Mouse (Mus musculus) spleen, embryonic (tissue): ENCODE results near the gene Stil.

ENCODE experiments used
- CTCF ChIA-PET: fragments of 350-600 bp; sonication (Branson Sonifier 250); formaldehyde crosslinking; loops from one replicate; lab custom pipeline; 2022; lab: Charles Lee

Stil gene

GRCm38 (mm10) chr4:115047750-115048149 lies 47.8 kb downstream of the Stil start:
- CTCF ChIA-PET: interaction anchor here (0.6 kb wide), 1 partner anchor 609 kb away, joined by 3 read pairs; no protein-coding TSS in a partner anchor

- CTCF ChIA-PET: no interaction called here
These were observed 48.2 kb downstream of the Stil start for GRCm38 (mm10) chr4:115048190-115048589.

- CTCF ChIA-PET: no interaction called here
These were observed 51.3 kb downstream of the Stil start for GRCm38 (mm10) chr4:115051245-115051644.

GRCm38 (mm10) chr4:115052343-115053005 lies 52.5 kb downstream of the Stil start:
- CTCF ChIA-PET: interaction anchor here (0.5 kb wide), 1 partner anchor 143 kb away, joined by 3 read pairs; no protein-coding TSS in a partner anchor

- CTCF ChIA-PET: no interaction called here
These were observed 55.1 kb downstream of the Stil start for GRCm38 (mm10) chr4:115055044-115055443.

DNA sequence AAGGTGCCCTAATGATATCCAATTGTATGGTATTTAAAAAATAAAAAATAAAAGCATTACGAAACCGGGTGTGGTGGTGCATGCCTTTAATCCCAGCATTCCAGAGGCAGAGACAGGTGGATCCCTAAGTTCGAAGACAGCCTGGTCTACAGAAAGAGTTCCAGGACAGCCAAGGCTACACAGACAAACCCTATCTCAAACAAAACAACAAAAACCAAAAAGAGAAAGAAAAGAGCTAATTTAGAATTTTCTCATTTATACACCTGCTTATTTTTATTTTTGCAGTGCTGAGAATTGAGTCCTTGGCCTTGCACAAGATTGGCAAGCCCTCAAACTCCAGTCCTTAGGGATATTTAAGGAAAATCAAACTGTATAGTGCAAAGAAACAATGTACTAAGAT lies 55.7 kb downstream of the Stil start:
- CTCF ChIA-PET: no interaction called here

DNA sequence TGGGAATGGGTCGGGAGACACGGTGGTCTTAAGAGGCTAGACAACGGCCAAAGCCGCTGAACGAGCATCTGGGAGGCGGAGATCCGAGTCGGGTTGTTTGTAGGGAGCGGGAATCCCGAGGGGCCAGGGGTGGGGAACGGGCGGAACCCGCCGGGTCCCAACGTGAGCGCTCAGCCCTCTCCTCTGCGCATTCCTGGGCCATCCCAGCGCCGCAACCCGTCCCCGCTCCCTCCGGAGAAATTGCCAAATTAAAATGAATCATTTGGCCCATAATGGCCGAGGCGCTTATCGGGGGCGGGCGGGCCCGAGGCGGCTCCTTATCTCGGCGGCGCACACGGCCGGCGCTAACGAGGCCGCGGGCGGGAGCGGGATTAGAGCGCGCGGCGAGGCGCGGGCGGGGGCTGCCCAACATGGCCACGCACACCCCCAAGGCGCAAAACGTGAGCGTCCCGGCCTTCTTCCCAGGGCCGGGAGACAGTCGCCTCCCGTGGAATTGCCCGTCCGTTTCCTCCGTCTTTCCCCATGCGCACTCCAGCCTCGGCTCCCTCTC lies 56.5 kb downstream of the Stil start, which contains the start of gene Tal1:
Tal1 (plus strand) TSS at position 56 of the 550 bp plus-strand sequence.
- CTCF ChIA-PET: no interaction called here

DNA sequence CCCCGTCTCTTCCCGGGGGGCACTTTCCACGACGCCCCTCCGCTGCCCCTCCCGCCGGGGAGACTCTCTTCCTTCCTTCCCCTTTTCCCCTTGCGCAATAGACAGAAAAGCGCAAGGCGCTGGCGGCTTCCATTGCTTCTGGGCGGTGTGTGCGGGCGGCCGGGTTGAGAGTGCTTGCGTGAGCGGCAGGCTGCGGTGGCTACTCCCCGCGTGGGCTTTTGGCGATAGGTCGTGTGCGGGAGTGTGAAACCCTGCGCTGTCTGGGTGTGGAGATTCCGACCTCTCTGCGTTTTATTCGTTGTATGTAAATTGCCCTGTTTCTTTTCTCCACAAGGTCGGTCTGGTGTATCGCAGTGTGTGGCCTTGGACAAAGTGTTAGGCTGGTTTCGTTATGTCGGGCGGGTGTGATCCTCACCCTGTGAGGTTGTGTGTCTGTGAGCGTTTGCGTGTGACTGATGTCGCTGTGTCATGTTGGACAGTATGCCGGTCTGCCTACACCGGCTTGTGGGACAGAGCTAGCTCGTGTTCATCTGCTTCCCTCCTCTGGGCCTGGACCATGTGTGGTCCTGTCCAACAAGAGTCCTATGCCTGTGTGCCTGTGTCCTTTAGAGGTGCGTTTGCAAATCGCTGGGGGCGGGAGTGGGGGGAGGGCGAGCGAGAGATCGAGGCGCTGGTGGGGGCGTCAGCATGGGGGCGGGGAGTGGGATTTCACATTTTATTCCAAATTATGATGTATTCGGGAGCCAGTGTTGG lies 57.1 kb downstream of the Stil start:
- CTCF ChIA-PET: no interaction called here

DNA sequence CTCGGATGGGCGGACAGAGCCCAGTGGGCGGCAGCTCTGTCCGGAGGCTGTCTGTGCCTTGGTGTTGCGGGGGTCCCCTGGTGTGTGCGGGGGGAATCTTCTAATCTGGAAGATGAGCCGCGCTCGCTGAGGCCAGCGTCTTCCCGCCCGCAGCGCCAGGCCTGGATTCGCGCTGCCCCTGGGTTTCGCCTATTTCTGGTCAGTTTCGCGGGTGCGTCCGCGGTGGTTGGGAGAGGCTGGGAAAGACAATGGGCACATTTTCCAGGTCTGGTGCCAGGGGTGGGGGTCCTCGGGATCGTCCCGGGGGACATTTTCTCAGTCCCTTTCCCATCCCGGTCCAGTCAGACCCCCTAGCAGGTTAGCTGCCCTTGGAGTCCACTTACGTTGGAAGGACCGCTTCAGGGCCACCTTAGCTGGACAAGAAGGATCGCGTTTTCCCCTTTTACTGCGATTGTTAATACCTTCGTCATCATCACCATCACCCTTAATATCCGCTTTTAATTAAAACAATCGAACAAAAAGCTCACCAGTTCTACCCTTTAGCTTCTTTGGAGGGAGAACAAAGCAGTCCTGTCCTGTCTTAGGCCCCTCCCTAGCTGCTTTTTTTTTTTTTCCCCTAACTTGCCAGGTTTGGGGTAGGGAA lies 57.8 kb downstream of the Stil start:
- CTCF ChIA-PET: no interaction called here

DNA sequence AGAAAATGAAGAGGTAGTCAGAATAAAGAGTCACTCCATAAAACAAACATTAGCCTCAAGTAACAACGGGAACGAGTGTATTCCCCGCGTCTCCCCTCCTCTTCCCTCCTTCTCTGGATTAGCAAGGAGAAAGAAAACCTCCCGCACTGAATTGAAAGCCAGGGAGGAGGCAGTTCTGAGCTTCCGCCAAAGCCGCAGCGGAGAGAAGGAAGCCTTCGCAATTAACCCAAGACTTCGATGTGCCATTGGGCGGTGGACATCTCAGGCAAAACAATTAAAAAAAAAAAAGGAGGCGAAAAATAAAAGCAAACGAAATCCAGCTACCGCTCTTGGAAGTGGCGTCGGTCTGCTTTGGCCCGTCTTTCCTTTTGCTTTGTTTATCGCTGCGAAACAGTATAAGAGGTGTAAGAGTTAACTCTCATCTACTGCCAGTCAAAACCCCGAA lies 58.4 kb downstream of the Stil start:
- CTCF ChIA-PET: no interaction called here

GRCm38 (mm10) chr4:115058871-115059590 lies 59.1 kb downstream of the Stil start:
- CTCF ChIA-PET: interaction anchor here (0.6 kb wide), 1 partner anchor 334 kb away, joined by 3 read pairs; no protein-coding TSS in a partner anchor

GRCm38 (mm10) chr4:115059871-115060270 lies 59.9 kb downstream of the Stil start:
- CTCF ChIA-PET: interaction anchor here (0.6 kb wide), 2 partner anchors 42 to 333 kb away, joined by 3 to 6 read pairs; no protein-coding TSS in a partner anchor

DNA sequence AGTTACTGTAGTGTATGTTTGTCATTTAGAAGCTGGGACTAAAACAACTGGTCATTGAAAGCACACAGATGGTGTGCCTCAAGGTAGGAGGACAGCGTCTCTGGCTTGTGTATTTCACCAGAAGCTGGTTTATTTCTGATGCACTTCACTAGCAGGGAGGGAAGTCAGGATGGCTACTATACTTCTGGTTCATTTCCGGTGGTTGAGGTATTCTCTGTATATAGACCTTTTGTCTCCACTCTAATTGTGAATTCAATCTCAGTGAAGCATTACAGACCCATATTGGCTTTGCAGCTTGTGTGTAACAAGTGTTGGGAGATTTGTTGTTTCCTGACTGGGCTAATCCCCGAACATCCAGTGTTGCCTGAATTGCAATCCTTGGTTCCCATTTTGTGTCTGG lies 60.8 kb downstream of the Stil start:
- CTCF ChIA-PET: no interaction called here

- CTCF ChIA-PET: no interaction called here
These were observed 62.5 kb downstream of the Stil start for GRCm38 (mm10) chr4:115062540-115062874.

DNA sequence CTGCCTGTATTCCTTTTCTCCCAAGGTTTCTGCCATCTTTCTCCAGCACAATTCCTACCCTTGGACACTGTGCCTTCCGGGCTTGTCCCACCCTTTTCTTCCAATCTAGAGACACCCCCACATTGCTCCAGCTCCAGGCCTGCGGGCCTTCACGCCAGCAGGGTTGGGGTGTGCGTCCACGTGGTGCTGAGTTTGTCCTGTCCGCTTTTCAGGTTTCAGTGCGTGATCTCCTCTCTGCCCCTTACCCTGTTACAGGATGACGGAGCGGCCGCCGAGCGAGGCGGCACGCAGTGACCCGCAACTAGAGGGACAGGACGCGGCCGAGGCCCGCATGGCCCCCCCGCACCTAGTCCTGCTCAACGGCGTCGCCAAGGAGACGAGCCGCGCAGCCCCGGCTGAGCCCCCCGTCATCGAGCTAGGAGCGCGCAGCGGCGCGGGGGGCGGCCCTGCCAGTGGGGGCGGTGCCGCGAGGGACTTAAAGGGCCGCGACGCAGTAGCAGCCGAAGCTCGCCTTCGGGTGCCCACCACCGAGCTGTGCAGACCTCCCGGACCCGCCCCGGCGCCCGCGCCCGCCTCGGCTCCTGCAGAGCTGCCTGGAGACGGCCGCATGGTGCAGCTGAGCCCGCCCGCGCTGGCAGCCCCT lies 63.0 kb downstream of the Stil start:
- CTCF ChIA-PET: no interaction called here

DNA sequence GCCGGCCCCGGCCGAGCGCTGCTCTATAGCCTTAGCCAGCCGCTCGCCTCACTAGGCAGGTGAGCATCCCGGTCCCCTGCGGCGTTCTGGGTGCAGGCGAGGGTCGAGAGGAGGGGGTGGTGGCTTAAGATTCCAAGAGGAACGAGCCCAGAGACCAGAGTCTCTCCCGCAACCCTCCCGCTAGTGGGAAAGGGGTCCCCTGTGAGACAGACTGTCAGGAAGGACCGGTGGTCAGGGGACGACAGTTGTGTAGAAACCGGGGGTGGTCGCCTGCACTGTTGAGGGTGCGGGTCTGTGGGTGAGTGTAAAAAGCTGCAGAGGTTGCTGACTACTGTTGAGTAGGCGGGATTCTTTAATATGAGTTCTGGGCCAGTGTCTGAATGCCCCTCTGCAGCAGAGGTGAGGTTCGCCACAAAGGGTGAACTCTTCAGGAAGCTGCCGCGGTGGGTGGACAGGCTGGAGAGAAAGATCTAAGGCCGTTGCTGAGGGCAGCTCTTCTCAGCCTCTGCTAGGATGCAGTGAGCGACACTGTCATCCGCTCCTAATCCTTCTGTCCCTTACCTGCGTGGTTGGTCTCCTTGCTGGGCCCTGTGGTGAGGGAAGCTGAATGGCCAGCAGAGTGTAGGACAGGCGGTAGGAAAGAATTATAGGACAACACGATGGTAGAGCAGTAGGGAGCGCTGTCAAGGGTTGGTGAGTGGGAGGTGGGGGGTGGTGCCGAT lies 63.7 kb downstream of the Stil start:
- CTCF ChIA-PET: no interaction called here

DNA sequence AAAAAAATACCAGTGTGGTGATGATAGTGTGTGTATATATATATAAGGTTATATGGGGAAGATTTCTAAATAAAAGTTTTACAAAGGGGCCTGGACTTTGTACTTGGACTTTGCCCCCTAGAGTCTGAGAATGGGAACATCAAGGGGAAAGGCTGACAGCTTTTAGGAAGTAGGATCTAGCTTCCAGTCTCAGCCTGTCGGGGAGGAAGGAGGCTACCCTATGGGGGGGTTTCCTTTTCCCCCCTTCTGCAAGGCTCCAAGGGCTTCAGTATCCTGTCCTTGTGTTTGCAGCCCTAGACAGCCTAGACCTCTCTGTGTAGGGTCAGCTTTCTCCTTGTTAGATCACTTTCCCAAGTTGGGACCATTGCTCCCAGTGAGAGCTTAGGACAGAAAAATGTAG lies 71.7 kb downstream of the Stil start:
- CTCF ChIA-PET: interaction anchor here (0.6 kb wide), 1 partner anchor 636 kb away, joined by 3 read pairs; no protein-coding TSS in a partner anchor

DNA sequence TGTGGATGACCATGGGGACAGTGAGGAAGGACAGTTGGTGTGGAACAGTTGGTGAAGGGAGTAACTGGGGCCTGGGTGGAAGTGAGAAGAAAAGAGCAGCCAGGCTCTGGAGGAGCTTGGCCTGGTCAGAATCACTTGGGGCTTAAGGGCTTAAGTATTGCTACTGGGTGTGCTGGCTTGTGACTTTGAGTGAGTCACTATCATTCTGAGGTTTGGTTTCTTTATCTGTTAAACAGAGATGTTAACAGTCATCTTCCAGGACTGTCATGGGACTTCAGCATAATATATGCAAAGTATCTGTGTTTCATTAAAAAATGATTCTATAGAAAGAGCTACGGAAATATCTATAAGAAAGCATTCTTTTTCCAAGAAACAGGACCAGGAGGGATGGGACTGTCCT lies 74.8 kb downstream of the Stil start:
- CTCF ChIA-PET: interaction anchor here (0.6 kb wide), 1 partner anchor 1320 kb away, joined by 3 read pairs; no protein-coding TSS in a partner anchor

GRCm38 (mm10) chr4:115075204-115075915 lies 75.4 kb downstream of the Stil start:
- CTCF ChIA-PET: interaction anchor here (0.6 kb wide), 1 partner anchor 1321 kb away, joined by 3 read pairs; no protein-coding TSS in a partner anchor
